Mouse (Mus musculus) ES-E14 (cell line): Measurements from ENCODE around the gene Tmem184b.

Experiments
- CHD2 ChIP-seq: IDR thresholded peaks from 2 replicates; pipeline ENCODE4 v1.6.1; 2014; ENCODE audit warnings: mild to moderate bottlenecking, low read depth, low read length, inconsistent platforms
- HCFC1 ChIP-seq: IDR thresholded peaks from 2 replicates; pipeline ENCODE4 v1.6.1; 2012; ENCODE audit warnings: low read length, inconsistent platforms, borderline replicate concordance; ENCODE audit not compliant: insufficient read depth
- MAFK ChIP-seq: IDR thresholded peaks from 2 replicates; pipeline ENCODE4 v1.6.1; 2014; ENCODE audit warnings: mild to moderate bottlenecking, low read depth, low read length, inconsistent platforms; ENCODE audit not compliant: insufficient read depth
- ZC3H11A ChIP-seq: IDR thresholded peaks from 2 replicates; pipeline ENCODE4 v1.6.1; 2012; ENCODE audit warnings: low read depth, mild to moderate bottlenecking, inconsistent platforms, low read length, borderline replicate concordance
- ZNF384 ChIP-seq: IDR thresholded peaks from 2 replicates; pipeline ENCODE4 v1.6.1; 2012; ENCODE audit warnings: low read depth, low read length, inconsistent platforms

- TF ChIP-seq MAFK (no peak), CHD2 (no peak), HCFC1 (no peak), ZNF384 (no peak), ZC3H11A (no peak)
These were observed 14.0 kb upstream of the Tmem184b start for GRCm38 (mm10) chr15:79417379-79417778.
